Mouse (Mus musculus): ENCODE measurements around the gene Magi1. TPM values are rescaled to one million over a fixed set of nuclear protein-coding genes. Genes with fewer than 3 reads are reported as not detected.

Gene Magi1
- polyA plus RNA-seq, 1 experiment from 2014 or later = 12.0 TPM

GRCm38 (mm10) chr6:93678766-93679165 is 605.0 kb downstream of the Magi1 start:
- no peak overlapping the region for H3K9ac ChIP-seq (replicated peaks; ENCODE audit: low read length)
- H3K27ac ChIP-seq (replicated peaks; ENCODE audit: low read depth, low read length) = no peak overlapping the region
- peaks cover 2% of the 10 kb centered on the region for H3K36me3 ChIP-seq (replicated peaks; ENCODE audit: control insufficient read depth, insufficient read depth, low read depth, low read length)
- DNase-seq (ENCODE audit: low spot score) (no peak), ATAC-seq (replicated peaks; ENCODE audit: insufficient number of reproducible peaks, low FRiP score, low TSS enrichment, low read depth) (no peak)
- no peaks in the 10 kb centered on the region for H3K4me1 ChIP-seq (ENCODE audit: control insufficient read depth, insufficient read depth, low read length)
- no peak overlapping the region for H3K4me3 ChIP-seq (ENCODE audit: low read depth, low read length)
- no peaks in the 10 kb centered on the region for H3K9me3 ChIP-seq (replicated peaks; ENCODE audit: control insufficient read depth, low read length)
- WGBS = 64% methylated on average over 17 of the region's 17 CpGs
- H3K27me3 ChIP-seq (ENCODE audit: control insufficient read depth, insufficient read depth, low read length) = no peaks in the 10 kb centered on the region
- H3K4me2 ChIP-seq (ENCODE audit: low read depth, low read length) = no peak overlapping the region

DNA sequence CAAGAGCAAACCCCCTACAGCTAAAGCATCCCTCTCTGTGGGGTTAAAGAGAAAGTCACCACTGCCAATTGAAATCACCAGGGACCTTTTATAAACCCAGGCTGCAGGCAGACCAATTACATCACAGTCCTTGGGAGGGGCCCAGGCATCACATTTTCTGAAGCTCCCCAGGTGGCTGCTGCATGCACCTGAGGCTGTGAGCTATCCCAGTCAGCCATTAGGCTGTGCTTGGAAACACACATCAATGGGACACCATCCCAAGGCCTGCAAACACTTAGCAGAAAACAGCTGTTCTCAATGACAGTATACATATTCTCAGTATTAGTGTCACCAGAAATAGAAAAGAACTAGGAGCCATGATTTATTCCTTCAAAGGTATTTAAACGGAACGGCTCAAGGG is 617.0 kb downstream of the Magi1 start:
- ATAC-seq (replicated peaks; ENCODE audit: insufficient number of reproducible peaks, low FRiP score, low TSS enrichment, low read depth) = no peak; the same call in 1 of the 2 replicates
- peak; percentile 75 for DNase-seq (ENCODE audit: low spot score)
- H3K4me1 ChIP-seq (ENCODE audit: control insufficient read depth, insufficient read depth, low read length) = no peaks in the 10 kb centered on the region

GRCm38 (mm10) chr6:93665056-93665805 is 618.5 kb downstream of the Magi1 start:
- no peak for DNase-seq (ENCODE audit: low spot score)
- ATAC-seq (replicated peaks; ENCODE audit: insufficient number of reproducible peaks, low FRiP score, low TSS enrichment, low read depth) = no peak
- no peaks in the 10 kb centered on the region for H3K9me3 ChIP-seq (replicated peaks; ENCODE audit: control insufficient read depth, low read length)
- WGBS = 90% methylated on average over 12 of the region's 12 CpGs
- H3K36me3 ChIP-seq (replicated peaks; ENCODE audit: control insufficient read depth, insufficient read depth, low read depth, low read length) = no peaks in the 10 kb centered on the region
- H3K27me3 ChIP-seq (ENCODE audit: control insufficient read depth, insufficient read depth, low read length) = no peaks in the 10 kb centered on the region
- H3K9ac ChIP-seq (replicated peaks; ENCODE audit: low read length) = no peak overlapping the region
- H3K27ac ChIP-seq (replicated peaks; ENCODE audit: low read depth, low read length) = no peak overlapping the region
- no peaks in the 10 kb centered on the region for H3K4me1 ChIP-seq (ENCODE audit: control insufficient read depth, insufficient read depth, low read length)
- no peak overlapping the region for H3K4me2 ChIP-seq (ENCODE audit: low read depth, low read length)
- H3K4me3 ChIP-seq (ENCODE audit: low read depth, low read length) = no peak overlapping the region

More for the DNA sequence above, 617.0 kb downstream of the Magi1 start:
- 23% methylated on average over 2 of the region's 2 CpGs for WGBS
- Histone ChIP-seq H3K4me3 (ENCODE audit: low read depth, low read length) (no peak overlapping the region), H3K4me2 (ENCODE audit: low read depth, low read length) (no peak overlapping the region), H3K9ac (replicated peaks; ENCODE audit: low read length) (no peak overlapping the region), H3K9me3 (replicated peaks; ENCODE audit: control insufficient read depth, low read length) (no peaks in the 10 kb centered on the region), H3K27ac (replicated peaks; ENCODE audit: low read depth, low read length) (no peak overlapping the region), H3K27me3 (ENCODE audit: control insufficient read depth, insufficient read depth, low read length) (no peaks in the 10 kb centered on the region), H3K36me3 (replicated peaks; ENCODE audit: control insufficient read depth, insufficient read depth, low read depth, low read length) (no peaks in the 10 kb centered on the region)

- Histone ChIP-seq H3K9me3 (replicated peaks; ENCODE audit: control insufficient read depth, low read length) (no peaks in the 10 kb centered on the region), H3K4me2 (ENCODE audit: low read depth, low read length) (no peak overlapping the region), H3K36me3 (replicated peaks; ENCODE audit: control insufficient read depth, insufficient read depth, low read depth, low read length) (no peaks in the 10 kb centered on the region), H3K9ac (replicated peaks; ENCODE audit: low read length) (no peak overlapping the region), H3K4me1 (ENCODE audit: control insufficient read depth, insufficient read depth, low read length) (no peaks in the 10 kb centered on the region), H3K27ac (replicated peaks; ENCODE audit: low read depth, low read length) (no peak overlapping the region), H3K4me3 (ENCODE audit: low read depth, low read length) (no peak overlapping the region), H3K27me3 (ENCODE audit: control insufficient read depth, insufficient read depth, low read length) (no peaks in the 10 kb centered on the region)
- ATAC-seq (replicated peaks; ENCODE audit: insufficient number of reproducible peaks, low FRiP score, low TSS enrichment, low read depth) (no peak), DNase-seq (ENCODE audit: low spot score) (no peak)
- 61% methylated on average over 1 of the region's 1 CpGs for whole genome bisulfite sequencing
These were observed 622.6 kb downstream of the Magi1 start for GRCm38 (mm10) chr6:93661139-93661538.

GRCm38 (mm10) chr6:93659534-93659933 is 624.2 kb downstream of the Magi1 start:
- no peak overlapping the region for H3K4me3 ChIP-seq (ENCODE audit: low read depth, low read length)
- DNase-seq (ENCODE audit: low spot score) (no peak), ATAC-seq (replicated peaks; ENCODE audit: insufficient number of reproducible peaks, low FRiP score, low TSS enrichment, low read depth) (no peak)
- H3K36me3 ChIP-seq (replicated peaks; ENCODE audit: control insufficient read depth, insufficient read depth, low read depth, low read length) = no peaks in the 10 kb centered on the region
- no peaks in the 10 kb centered on the region for H3K27me3 ChIP-seq (ENCODE audit: control insufficient read depth, insufficient read depth, low read length)
- H3K4me1 ChIP-seq (ENCODE audit: control insufficient read depth, insufficient read depth, low read length) = no peaks in the 10 kb centered on the region
- WGBS = 69% methylated on average over 8 of the region's 8 CpGs
- H3K4me2 ChIP-seq (ENCODE audit: low read depth, low read length) = no peak overlapping the region
- H3K9me3 ChIP-seq (replicated peaks; ENCODE audit: control insufficient read depth, low read length) = no peaks in the 10 kb centered on the region
- no peak overlapping the region for H3K27ac ChIP-seq (replicated peaks; ENCODE audit: low read depth, low read length)
- no peak overlapping the region for H3K9ac ChIP-seq (replicated peaks; ENCODE audit: low read length)

- H3K4me2 ChIP-seq (ENCODE audit: low read depth, low read length) = no peak overlapping the region
- H3K27me3 ChIP-seq (ENCODE audit: control insufficient read depth, insufficient read depth, low read length) = no peaks in the 10 kb centered on the region
- 46% methylated on average over 13 of the region's 13 CpGs for WGBS
- peak; percentile 75 for DNase-seq (ENCODE audit: low spot score)
- no peak for ATAC-seq (replicated peaks; ENCODE audit: insufficient number of reproducible peaks, low FRiP score, low TSS enrichment, low read depth)
- no peak overlapping the region for H3K27ac ChIP-seq (replicated peaks; ENCODE audit: low read depth, low read length)
- H3K9ac ChIP-seq (replicated peaks; ENCODE audit: low read length) = no peak overlapping the region
- H3K9me3 ChIP-seq (replicated peaks; ENCODE audit: control insufficient read depth, low read length) = no peaks in the 10 kb centered on the region
- no peaks in the 10 kb centered on the region for H3K4me1 ChIP-seq (ENCODE audit: control insufficient read depth, insufficient read depth, low read length)
- H3K36me3 ChIP-seq (replicated peaks; ENCODE audit: control insufficient read depth, insufficient read depth, low read depth, low read length) = no peaks in the 10 kb centered on the region
- H3K4me3 ChIP-seq (ENCODE audit: low read depth, low read length) = no peak overlapping the region
These were observed 626.3 kb downstream of the Magi1 start for GRCm38 (mm10) chr6:93657187-93657974.

- Histone ChIP-seq H3K27ac (replicated peaks; ENCODE audit: low read depth, low read length) (no peak overlapping the region), H3K36me3 (replicated peaks; ENCODE audit: control insufficient read depth, insufficient read depth, low read depth, low read length) (no peaks in the 10 kb centered on the region), H3K4me2 (ENCODE audit: low read depth, low read length) (no peak overlapping the region), H3K4me1 (ENCODE audit: control insufficient read depth, insufficient read depth, low read length) (no peaks in the 10 kb centered on the region), H3K9me3 (replicated peaks; ENCODE audit: control insufficient read depth, low read length) (no peaks in the 10 kb centered on the region), H3K27me3 (ENCODE audit: control insufficient read depth, insufficient read depth, low read length) (no peaks in the 10 kb centered on the region), H3K9ac (replicated peaks; ENCODE audit: low read length) (no peak overlapping the region), H3K4me3 (ENCODE audit: low read depth, low read length) (no peak overlapping the region)
- WGBS = 67% methylated on average over 8 of the region's 8 CpGs
- ATAC-seq (replicated peaks; ENCODE audit: insufficient number of reproducible peaks, low FRiP score, low TSS enrichment, low read depth) = no peak
- DNase-seq (ENCODE audit: low spot score) = peak; percentile 26
These were observed 635.0 kb downstream of the Magi1 start for GRCm38 (mm10) chr6:93648581-93649230.
